Mouse (Mus musculus): ENCODE results near the gene Rras2. TPM values are rescaled to one million over a fixed set of nuclear protein-coding genes. Genes with fewer than 3 reads are reported as not detected.

Rras2 gene
- total RNA-seq, 2 experiments from 2014 or later: 48.5 to 51.6 TPM

Other genes with a start within 250 kb of the Rras2 start
- 10 to 100 TPM; 43.7 to 44.1 TPM for gene Copb1, start 136.9 kb upstream of the Rras2 start, total RNA-seq (2021)
- 100 to 1,000 TPM; 134 to 146 TPM for gene Psma1, start 158.3 kb upstream of the Rras2 start, total RNA-seq (2021)

Data from heart, postnatal 36 days (tissue).